Mouse (Mus musculus) inflammation-experienced regulatory T-cells, adult 6 months (primary cell): ENCODE measurements at regions not wholly inside any gene's neighbourhood (a gene's known extent, or its start where the extent isn't known, plus 50 kb on each side); places are given as distances from the start of the nearest gene placed in this dataset.
A peak's percentile ranks its signal among the peaks of the same experiment; 100 is the strongest.

Experiments used
- ATAC-seq: one replicate; pipeline ENCODE4 v1.8.0; 2017

DNA sequence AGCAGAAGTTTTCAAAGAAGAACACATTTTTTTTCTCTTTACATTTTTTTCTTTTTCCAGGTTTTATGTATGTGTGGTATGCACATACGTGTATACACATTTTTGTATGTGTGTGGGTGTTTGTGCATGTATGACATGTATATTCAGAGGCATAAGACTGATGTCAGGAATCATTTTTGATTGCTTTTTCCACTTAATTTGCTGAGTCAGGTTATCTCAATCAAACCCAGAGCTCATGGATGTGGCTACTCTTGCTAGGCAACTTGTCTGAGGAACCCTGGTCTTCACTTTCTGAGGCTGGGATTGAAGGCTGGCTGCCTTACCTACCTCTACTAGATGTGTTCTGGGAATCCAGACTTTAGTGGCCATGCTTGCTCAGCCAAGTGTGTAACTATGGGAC lies 174.2 kb upstream of the Stt3b start:
- ATAC-seq, result no peak

DNA sequence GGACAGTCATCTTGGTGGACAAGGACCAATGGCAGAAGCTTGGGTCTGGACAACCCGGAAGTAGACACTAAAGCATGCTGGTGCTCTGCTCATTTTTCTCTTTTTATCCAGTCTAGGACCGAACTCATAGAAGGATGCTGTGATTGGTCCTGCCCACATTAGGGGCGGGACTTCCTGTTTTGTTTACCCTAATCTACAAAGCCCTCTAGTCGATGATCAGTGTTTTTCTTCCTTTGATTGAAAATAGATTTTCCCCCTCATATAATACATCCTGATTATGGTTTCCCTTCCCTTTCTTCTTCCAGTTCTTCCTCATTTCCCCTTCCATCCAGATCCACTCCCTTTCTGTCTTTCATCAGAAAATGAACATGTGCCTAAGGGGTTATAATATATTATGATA lies 175.0 kb upstream of the Stt3b start:
- no peak for ATAC-seq

DNA sequence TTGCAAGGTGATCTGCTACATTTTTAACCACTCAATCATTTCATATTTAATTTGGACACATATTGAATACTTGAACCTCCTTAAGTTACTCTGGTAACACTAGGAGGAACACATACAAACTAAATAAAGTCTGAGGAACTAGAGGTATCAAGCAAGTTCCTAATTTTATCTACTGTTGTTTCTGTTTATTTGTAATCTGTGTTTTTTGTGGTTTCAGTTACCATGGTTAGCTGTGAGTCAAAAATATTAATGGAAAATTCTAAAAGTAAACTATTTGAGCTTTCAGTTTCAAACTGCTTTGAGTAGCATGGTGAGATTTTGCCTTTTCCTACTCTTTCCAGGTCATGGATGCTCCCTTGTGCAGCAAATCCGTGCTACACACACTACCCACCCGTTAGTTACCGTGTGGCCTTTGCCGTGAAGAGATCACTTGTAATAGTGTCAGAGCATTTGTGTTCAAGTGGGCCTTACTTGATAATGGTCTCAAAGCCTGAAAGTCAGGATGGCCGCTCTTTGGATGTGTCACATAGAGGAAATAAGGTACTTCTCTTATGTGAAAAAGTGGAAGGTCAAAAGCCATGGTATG lies 177.0 kb upstream of the Stt3b start:
- ATAC-seq, result peak; percentile 33

DNA sequence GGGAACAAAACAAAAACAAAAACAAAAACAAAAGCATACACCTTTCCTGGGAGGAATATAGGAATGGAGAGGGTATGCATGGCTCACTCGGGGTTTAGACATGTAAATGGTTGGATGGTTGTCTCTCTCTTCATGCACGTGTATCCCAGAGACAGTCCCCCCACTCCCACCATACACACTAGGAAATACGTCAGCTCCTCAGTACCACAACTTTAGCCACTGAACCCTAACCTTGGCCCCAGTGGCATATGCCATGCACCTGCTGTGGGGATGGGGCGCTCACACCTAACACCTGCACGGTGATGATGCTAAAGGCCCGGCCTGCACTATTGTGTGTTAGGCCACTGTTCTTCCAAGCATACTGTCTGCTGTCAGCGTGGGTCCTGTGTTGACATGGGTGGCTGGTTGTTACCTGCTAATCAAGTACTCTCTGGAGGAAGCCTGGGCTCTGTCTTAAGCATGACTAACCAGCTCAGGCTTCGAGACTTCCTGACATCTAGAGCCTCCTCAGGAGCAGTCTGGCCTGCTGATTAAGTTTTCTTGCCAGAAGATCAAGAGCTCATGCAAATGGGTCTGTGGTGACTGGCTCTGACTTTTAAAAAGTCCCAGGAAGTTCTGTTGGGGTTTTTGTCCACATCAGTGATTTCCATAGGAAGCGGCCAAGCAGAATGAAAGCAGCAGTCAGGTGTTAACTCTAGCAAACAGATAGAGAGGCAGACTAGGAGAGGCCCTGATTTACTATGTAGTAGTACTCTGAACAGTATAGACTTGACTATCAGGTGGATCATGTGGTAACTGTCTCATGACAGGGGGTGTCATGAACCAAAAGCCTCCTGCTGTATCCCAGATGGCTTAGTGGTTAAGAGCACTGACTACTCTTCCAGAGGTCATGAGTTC lies 178.9 kb upstream of the Stt3b start:
- peak; percentile 22 for ATAC-seq

DNA sequence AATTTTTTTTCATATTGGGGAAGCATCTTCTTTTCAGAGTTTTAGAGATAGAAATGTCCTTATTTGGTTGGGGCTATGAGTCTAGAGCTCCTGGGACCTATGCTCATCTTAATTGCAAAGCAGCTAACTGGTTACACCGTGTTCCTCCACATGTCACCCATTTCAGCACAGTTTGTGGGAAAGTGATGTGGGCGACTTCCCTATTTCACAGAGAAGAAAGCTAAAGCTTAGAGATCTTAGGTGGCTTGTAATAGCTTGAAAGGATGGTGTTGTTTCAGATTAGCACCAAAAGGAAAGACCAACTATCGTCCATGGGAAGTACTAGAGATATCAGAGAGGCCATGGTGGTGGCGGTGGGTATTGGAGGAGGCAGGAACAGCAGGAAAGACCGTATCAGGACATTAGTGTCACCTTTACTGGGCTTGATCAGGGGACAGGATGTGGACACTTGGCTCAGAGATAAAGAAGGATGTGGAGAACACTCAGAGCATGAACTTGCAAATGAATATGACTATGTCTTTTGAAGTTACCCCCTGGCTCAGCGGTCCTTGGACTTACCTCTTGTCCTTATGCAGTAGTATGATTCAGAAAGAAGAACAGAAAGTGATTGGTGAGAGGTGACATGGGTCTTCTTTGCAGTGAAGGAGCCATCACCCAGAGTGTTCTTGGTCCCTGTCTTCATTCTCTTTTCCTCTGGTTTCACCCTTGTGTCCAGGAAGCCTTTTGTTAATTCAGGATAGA lies 182.4 kb upstream of the Stt3b start:
- peak; percentile 89 for ATAC-seq

DNA sequence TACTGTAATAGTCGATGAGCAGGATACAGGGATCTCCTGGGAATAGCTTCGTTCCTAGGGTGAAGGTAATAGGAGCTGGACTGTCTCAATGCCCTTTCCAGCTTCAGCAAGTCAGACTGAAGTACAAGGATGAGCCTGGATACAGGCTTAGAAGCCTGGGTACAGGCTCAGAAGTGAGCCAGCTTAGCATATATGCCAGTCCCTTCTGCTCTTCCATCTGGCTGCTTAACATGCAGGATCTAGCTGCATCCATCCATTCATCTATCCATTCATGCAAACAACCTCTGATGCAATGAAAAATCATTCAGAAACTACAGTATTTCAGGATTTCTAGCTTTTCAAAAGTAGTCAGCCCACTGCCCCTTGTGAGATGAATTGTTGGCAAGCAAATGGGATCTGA lies 183.5 kb upstream of the Stt3b start:
- ATAC-seq, result no peak

DNA sequence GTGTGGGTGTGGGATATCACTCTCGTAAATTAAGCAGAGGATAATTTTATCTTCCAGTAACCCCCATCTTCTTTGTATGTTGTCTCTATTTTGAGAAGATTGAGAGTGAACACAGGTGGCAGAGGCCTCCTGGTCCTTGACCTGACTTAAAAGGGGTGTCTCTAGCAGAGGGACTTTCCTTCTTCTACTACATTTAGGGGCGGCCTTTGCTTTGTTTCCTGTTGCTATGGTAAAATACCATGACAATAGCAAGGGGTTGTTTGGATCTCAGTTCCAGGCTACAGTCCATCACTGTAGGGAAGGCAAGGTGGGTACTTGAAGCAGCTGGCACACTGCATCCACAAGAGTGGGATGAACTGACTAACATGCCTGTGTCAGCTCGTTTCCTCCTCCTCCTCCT lies 189.3 kb upstream of the Stt3b start:
- peak; percentile 96 for ATAC-seq

DNA sequence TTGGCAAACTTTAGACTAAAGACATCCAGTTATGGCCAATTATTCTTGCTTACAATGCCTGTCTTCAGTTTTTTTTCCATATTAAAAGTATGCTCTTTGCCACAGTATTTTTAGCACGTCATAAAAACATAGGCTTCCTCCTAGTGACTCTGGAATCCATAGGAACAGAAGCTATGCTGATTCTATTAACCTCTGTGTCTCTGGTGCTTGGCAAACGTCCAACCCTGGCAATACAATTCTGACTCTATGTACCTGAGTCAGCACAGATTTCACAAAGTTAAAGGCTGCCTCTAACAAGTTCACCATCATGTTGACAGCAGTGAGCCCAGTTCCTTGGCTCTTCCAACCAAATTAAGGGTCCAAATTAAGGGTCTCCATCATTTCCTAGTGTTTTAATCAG lies 194.6 kb upstream of the Stt3b start:
- ATAC-seq, result no peak

DNA sequence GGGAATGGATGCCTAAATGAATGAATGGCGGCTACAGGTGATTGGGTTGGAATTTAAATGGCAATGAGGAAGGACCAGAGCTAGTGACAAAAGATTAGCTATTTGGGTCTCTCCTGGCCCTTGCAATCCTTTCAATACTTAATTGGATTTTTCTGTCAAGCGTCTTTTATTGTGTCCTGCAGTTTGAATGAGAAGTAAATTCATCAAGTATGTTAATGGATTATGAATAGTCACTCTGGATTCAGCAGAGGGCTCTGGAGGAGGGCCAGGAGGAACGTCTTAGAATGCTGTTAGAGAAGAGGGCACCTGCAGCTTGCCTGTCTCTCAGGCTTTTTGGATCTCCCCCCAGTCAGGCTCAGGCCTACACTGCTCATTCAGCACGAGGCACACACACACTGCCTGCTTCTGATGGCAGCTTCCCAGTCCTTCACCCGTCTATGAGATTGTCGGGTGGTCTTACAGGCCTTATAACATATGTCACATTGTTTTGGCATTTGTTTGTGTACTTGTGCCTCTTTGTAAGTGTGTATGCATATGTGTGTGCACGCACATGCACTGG lies 197.0 kb upstream of the Stt3b start:
- ATAC-seq, result no peak

DNA sequence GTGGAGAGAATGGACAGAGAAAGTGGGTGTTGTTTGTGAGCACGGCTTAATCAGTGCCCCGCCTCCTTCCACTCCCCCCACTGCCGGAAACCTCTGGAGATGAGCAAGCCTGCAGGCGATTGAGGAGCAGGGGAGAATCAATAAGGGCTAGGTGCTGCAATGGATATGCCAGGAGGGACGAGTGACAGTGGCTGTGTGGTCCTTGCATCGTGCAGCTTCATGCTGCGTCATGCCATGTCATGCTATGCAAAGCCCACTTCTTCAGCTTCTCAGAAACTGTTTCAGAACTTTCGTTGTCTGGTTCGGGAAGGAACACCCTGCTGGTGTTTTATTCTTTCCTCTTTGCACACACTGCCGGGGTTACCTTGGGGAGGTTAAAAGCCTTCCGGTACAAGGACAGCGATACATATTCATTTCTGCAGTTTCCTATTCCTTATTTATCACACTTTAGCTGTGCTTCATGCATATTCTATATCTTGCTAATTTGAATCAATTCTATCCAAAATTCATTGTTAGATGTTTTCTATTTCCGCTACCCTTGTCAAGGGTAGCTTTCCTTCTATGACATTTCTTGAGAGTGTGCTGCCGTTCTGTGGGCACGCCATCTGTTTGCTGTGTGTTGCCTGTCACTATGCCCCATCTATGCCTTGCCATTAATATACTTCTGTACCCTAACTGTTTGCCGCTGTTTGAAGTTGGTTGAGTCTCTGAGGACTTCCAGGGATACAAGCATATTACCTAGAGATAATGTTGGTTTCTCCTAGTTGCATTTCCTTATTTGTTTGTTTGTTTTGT lies 202.8 kb upstream of the Stt3b start:
- ATAC-seq, result no peak

DNA sequence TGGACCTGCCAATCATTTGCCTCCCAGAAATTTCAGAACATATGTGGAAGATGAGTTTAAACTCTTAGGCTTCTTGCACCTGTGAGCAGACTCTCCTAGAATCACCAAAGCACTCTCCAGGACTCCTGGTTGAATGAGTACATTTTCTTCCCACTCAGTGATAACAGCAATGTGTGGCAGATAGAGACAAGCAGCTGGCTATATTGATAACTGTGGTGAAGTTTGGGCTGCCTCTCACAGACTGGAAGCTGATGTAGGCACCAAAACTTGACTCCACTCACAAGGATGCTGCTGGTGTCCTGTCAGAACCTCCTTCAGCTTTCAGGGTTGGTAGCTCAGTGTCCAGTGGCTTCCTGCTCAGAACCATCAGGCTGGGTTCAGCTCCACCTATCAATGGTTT lies 207.7 kb upstream of the Stt3b start:
- ATAC-seq, result no peak

DNA sequence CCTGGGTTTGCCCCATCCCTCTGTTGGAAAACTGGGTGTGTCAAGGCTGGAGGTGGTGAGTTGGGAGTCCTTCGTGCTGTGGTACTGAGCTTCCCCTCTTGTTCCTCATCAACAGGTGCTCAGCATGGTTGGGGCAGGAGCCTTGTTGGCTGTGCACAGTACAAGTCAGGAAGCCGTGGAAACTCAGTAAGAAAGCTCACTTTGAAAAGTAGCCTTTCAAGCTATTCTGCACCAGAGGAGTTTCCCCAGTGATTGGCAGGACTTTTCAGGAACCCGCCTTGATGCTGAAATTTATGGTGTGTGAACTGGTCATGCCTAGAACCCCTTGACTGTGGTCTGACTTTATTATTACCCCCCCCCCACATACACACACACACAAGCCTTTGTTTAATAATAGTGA lies 213.9 kb upstream of the Stt3b start:
- ATAC-seq, result no peak

DNA sequence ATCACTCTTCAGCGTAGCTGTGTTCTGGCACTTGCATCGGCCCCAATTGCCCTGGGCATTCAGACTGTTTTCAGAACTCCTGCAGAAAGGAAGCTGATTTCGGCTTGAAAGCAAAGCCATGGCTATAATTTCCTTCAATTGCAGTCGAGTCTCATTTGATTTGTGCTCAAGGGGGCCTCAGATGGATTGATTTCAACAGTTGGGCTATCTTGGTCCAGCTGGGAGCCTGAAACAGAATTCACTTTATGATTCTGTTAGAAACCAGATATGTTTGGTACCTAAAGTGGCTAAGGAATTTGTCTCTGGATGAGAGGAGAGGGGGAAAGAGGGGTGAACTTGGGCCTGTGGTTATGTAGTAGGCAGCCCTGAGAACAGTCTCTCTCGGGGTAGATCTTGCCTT lies 214.4 kb upstream of the Stt3b start:
- no peak for ATAC-seq

DNA sequence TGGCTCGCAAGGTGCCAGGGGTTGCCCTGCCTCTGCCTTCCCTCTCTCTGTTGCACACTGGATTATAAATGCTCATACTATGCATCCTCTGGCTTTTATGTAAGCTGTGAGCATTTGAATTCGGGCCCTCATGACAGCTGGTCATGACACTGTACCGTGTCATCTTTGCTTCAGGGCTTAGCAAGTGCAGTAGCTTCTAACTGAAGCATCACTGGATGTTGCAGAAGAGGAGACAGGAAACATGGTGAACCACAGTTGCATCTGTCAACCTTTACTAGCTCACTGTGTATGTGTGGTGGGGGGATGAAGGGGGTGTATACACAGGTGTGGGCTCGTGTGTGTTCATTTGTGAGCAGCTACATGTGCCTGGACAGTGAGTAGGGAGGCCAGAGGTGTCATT lies 216.1 kb upstream of the Stt3b start:
- peak; percentile 87 for ATAC-seq

DNA sequence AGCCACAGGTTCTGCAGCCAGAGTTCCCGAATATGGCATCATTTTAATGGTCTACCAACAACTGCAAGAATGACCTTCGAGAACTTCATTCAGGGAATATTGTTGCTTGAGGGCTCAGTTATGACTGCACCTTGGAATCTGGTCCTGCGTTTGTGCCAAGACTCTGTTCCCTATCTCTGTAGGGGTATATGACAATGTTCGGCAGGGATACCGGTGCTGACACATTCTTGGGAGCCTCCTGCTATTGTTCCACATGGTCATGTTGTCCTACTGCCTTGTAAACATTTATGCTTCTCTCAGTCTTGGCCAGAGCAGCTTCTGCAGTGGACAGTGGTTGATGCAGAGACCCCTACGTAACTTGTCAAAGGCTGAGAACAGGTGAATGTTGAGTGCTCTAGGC lies 216.8 kb upstream of the Stt3b start:
- no peak for ATAC-seq

DNA sequence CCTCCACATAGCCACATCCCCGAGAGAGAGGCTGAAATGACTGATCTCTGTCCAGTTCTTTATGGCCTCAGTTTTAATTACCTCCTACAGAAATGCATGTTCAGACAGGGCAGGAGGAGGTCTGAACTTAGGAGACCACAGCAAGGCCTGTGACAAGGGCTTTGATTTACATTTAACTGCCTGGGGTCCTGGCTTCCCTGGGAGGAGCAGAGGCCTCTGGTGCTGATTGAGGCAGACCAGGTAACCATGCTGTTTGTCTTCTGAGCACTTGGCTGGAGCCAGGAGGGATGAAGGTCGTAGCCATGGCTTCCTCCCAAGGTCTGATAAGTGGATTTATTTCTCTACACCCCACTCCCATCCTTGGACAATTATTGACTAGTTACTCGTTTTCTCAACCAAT lies 224.0 kb upstream of the Stt3b start:
- ATAC-seq, result no peak

DNA sequence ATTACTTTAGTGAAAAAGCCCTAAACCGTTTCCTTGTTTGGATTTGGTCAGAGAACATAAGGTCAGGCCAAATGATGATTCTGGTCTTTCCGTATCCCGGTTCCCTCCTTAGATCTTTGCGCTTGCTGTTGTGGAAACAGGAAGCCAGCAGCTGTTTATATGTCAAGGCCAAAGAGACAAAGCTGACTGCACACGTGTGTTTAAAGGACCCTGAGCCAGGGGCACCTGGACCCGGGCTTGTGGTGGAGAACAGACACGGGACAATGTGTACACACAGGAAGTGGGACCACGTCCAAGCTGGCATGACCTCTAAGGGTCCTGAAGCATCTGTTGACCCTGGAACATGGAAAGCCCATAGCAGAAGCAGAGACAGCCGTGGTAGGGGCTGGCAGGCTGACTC lies 233.4 kb upstream of the Stt3b start:
- no peak for ATAC-seq

DNA sequence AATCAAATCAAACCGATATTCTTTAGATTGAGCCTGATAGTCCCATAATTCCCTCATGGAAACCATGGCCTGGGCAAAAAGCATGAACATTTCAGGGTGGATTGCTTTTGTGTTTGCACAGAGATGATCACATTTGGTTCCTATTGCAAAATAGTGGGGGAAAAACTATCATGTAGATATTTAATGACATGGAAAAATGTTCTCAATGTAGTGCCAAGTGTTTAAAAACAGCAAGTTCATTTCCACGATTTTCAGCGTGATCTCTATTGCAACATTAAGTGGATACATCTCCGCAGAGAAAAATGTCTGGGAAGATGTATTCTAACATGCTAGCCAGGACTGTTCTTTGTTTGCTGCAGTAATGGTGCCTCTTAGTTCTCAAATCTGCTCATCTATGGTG lies 235.0 kb upstream of the Stt3b start:
- ATAC-seq, result no peak

DNA sequence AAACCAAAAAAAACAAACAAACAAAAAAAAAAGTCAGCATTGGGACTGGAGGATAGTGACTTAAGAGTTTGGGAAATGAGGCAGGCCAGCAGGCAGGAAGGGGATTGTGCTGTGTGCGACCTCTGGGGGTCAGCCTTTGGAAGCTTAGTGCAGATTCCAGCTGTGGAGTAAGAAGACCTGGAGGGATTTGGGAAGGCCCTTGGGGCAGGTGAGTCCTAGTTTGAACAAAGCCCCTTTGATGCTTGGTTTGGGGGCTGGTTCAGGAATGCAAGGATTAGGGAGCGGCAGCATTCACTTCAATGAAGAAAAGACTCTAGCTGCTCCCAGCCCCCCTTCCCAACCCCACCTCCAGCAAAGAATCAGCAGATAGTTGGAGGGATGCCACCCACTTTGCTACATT lies 235.6 kb upstream of the Stt3b start:
- ATAC-seq, result no peak

DNA sequence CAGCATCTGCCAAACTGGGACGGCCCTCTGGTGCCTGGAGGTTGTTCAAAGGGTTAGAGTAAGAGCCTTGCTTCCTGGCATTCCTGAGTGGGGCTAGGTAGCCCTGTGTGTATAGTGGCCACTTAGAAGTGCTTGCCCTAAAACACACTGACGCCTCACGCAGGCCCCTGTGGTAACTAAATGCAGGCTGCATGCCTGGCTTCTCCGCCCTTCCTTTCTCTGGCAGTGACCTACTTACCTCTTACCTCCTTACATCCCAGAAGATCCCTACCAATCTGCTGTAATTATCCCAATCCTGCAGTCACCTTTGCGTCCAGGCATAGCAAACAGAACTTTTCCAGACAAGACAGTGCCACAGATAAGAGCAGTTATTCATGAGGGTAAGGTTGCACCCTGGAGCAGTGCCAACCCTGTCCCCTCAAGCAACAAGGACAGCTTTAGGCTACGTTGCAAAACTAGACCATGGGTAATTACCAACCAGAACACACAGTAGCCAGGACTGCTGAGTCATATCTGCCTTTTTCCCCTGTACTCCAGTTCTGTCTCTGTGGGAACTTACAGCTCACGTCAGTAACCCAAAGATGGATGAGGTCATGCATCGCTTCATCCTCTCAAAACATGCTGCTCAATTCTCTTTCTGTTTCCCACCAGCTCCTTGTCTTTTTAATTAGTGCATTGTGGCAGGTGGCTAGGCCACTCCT lies 237.6 kb upstream of the Stt3b start:
- no peak for ATAC-seq

DNA sequence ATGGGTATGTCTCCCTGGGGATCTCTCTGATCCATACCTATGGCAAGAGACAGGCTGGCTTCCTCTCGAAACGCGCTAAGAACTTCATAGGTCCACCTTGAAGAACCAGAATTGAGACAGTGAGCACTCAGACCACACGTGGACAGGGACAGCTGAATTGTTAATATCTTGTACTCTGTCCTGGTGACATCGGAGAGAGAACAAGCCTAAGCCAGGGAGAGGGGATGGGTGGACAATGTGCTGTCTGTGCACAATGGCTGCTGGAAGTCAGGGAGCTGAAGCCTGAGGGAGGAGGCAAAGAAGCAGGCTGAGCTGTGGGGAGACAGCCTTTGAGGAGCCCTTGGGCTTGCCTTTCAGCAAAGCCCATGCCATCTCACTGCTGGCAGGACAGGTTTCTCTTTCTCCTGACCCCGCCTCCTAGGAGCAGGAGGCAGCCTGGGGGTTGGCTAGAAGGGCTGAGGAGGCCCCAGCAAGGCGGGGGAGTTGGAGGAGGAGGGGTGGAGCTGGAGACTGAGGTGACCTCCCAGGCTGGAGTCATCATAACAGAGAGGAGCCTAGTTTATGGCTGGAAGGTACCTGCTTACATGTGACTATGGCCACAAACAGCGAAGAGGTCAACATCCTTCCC lies 238.6 kb upstream of the Stt3b start:
- ATAC-seq, result no peak

DNA sequence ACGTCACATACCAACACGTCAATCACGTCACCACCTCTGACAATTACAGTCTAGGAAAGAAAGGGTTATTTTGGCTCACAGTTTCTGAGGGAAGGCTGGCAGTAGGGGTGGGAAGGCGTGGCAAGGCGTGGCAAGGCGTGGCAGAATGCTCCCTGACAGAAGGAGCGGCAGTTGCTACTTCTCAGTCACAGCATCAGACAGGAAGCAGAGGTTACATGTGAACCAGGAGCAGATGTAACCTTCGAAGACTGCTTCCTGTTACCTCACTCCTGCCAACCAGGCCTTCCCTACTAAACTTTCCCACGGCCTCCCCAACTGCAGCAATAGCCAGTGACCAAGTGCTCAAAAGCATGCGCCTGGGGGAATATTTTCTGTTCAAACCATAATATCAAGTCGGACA lies 240.9 kb upstream of the Stt3b start:
- no peak for ATAC-seq
